Mouse (Mus musculus): ENCODE data around the gene Rbm20. TPM values are rescaled to one million over a fixed set of nuclear protein-coding genes. Genes with fewer than 3 reads are reported as not detected.

Gene Rbm20
- total and polyA plus RNA-seq, 3 experiments, result 0.36 to 2.6 (median 2.3) TPM

GRCm38 (mm10) chr19:53696655-53697054 is 19.5 kb downstream of the Rbm20 start:
- Histone ChIP-seq H3K36me3 (replicated peaks) (no peaks in the 10 kb centered on the region), H3K4me3 (ENCODE audit: low read depth, low read length) (no peak overlapping the region), H3K4me1 (ENCODE audit: insufficient read depth, low read depth, low read length) (no peaks in the 10 kb centered on the region), H3K9me3 (replicated peaks) (no peaks in the 10 kb centered on the region), H3K27me3 (ENCODE audit: insufficient read depth, low read length) (peaks cover 6% of the 10 kb centered on the region; the same call in 1 of the 2 replicates)
- ATAC-seq (ENCODE audit: extremely low read depth, insufficient number of reproducible peaks, low FRiP score, poor library complexity, severe bottlenecking) (no peak), DNase-seq (ENCODE audit: low spot score) (no peak)
- TF ChIP-seq TAL1 (conservative IDR thresholded peaks at IDR 0.05; ENCODE audit: low read depth, low read length) (no peak), POLR2AphosphoS5 (IDR thresholded peaks at IDR 0.05; ENCODE audit: insufficient replicate concordance, low read depth, low read length) (no peak), GATA2 (IDR thresholded peaks at IDR 0.05; ENCODE audit: borderline replicate concordance, low read depth, low read length) (no peak), GATA1 (IDR thresholded peaks at IDR 0.05; ENCODE audit: borderline replicate concordance, low read length) (no peak), CTCF (IDR thresholded peaks at IDR 0.05; ENCODE audit: low read depth, low read length) (no peak)

- Histone ChIP-seq H3K27me3 (ENCODE audit: insufficient read depth, low read length) (peaks cover 10% of the 10 kb centered on the region), H3K36me3 (replicated peaks) (no peaks in the 10 kb centered on the region), H3K4me1 (ENCODE audit: insufficient read depth, low read depth, low read length) (no peaks in the 10 kb centered on the region), H3K9me3 (replicated peaks) (no peaks in the 10 kb centered on the region), H3K4me3 (ENCODE audit: low read depth, low read length) (no peak overlapping the region)
- ATAC-seq (ENCODE audit: extremely low read depth, insufficient number of reproducible peaks, low FRiP score, poor library complexity, severe bottlenecking), result no peak
- no peak for DNase-seq (ENCODE audit: low spot score)
- TF ChIP-seq CTCF (IDR thresholded peaks at IDR 0.05; ENCODE audit: low read depth, low read length) (no peak), GATA1 (IDR thresholded peaks at IDR 0.05; ENCODE audit: borderline replicate concordance, low read length) (no peak), POLR2AphosphoS5 (IDR thresholded peaks at IDR 0.05; ENCODE audit: insufficient replicate concordance, low read depth, low read length) (no peak), TAL1 (conservative IDR thresholded peaks at IDR 0.05; ENCODE audit: low read depth, low read length) (no peak)
Measured at GRCm38 (mm10) chr19:53697376-53698126, 20.4 kb downstream of the Rbm20 start.

- no peak for ATAC-seq (ENCODE audit: extremely low read depth, insufficient number of reproducible peaks, low FRiP score, poor library complexity, severe bottlenecking)
Measured at GRCm38 (mm10) chr19:53699671-53700070, 22.6 kb downstream of the Rbm20 start.

GRCm38 (mm10) chr19:53701434-53701833 is 24.3 kb downstream of the Rbm20 start:
- H3K9me3 ChIP-seq (replicated peaks), result no peaks in the 10 kb centered on the region
- H3K4me3 ChIP-seq (ENCODE audit: low read depth, low read length), result no peak overlapping the region
- H3K4me1 ChIP-seq (ENCODE audit: insufficient read depth, low read depth, low read length), result no peaks in the 10 kb centered on the region
- no peaks in the 10 kb centered on the region for H3K36me3 ChIP-seq (replicated peaks)
- DNase-seq (ENCODE audit: low spot score), result no peak
- TF ChIP-seq CTCF (IDR thresholded peaks at IDR 0.05; ENCODE audit: low read depth, low read length), result no peak
- no peak for TF ChIP-seq POLR2AphosphoS5 (IDR thresholded peaks at IDR 0.05; ENCODE audit: insufficient replicate concordance, low read depth, low read length)
- TF ChIP-seq TAL1 (conservative IDR thresholded peaks at IDR 0.05; ENCODE audit: low read depth, low read length), result no peak
- no peak for ATAC-seq (ENCODE audit: extremely low read depth, insufficient number of reproducible peaks, low FRiP score, poor library complexity, severe bottlenecking)
- peaks cover 13% of the 10 kb centered on the region for H3K27me3 ChIP-seq (ENCODE audit: insufficient read depth, low read length)

More at GRCm38 (mm10) chr19:53699671-53700070, 22.6 kb downstream of the Rbm20 start:
- Histone ChIP-seq H3K36me3 (replicated peaks) (no peaks in the 10 kb centered on the region), H3K4me3 (ENCODE audit: low read depth, low read length) (no peak overlapping the region), H3K27me3 (ENCODE audit: insufficient read depth, low read length) (peaks cover 13% of the 10 kb centered on the region), H3K9me3 (replicated peaks) (no peaks in the 10 kb centered on the region), H3K4me1 (ENCODE audit: insufficient read depth, low read depth, low read length) (no peaks in the 10 kb centered on the region)
- no peak for TF ChIP-seq CTCF (IDR thresholded peaks at IDR 0.05; ENCODE audit: low read depth, low read length)
- TF ChIP-seq TAL1 (conservative IDR thresholded peaks at IDR 0.05; ENCODE audit: low read depth, low read length), result no peak
- no peak for TF ChIP-seq GATA1 (IDR thresholded peaks at IDR 0.05; ENCODE audit: borderline replicate concordance, low read length)
- TF ChIP-seq POLR2AphosphoS5 (IDR thresholded peaks at IDR 0.05; ENCODE audit: insufficient replicate concordance, low read depth, low read length), result no peak
- no peak for TF ChIP-seq GATA2 (IDR thresholded peaks at IDR 0.05; ENCODE audit: borderline replicate concordance, low read depth, low read length)
- DNase-seq (ENCODE audit: low spot score), result no peak

- Histone ChIP-seq H3K27me3 (ENCODE audit: insufficient read depth, low read length) (peaks cover 7% of the 10 kb centered on the region), H3K36me3 (replicated peaks) (no peaks in the 10 kb centered on the region), H3K9me3 (replicated peaks) (no peaks in the 10 kb centered on the region), H3K4me1 (ENCODE audit: insufficient read depth, low read depth, low read length) (no peaks in the 10 kb centered on the region), H3K4me3 (ENCODE audit: low read depth, low read length) (no peak overlapping the region)
- ATAC-seq (ENCODE audit: extremely low read depth, insufficient number of reproducible peaks, low FRiP score, poor library complexity, severe bottlenecking) (no peak), DNase-seq (ENCODE audit: low spot score) (no peak)
- no peak for TF ChIP-seq GATA1 (IDR thresholded peaks at IDR 0.05; ENCODE audit: borderline replicate concordance, low read length)
- no peak for TF ChIP-seq POLR2AphosphoS5 (IDR thresholded peaks at IDR 0.05; ENCODE audit: insufficient replicate concordance, low read depth, low read length)
- no peak for TF ChIP-seq CTCF (IDR thresholded peaks at IDR 0.05; ENCODE audit: low read depth, low read length)
- no peak for TF ChIP-seq TAL1 (conservative IDR thresholded peaks at IDR 0.05; ENCODE audit: low read depth, low read length)
- TF ChIP-seq GATA2 (IDR thresholded peaks at IDR 0.05; ENCODE audit: borderline replicate concordance, low read depth, low read length), result no peak
Measured at GRCm38 (mm10) chr19:53704895-53705823, 28.1 kb downstream of the Rbm20 start.

- H3K4me3 ChIP-seq (ENCODE audit: low read depth, low read length), result no peak overlapping the region
- no peaks in the 10 kb centered on the region for H3K9me3 ChIP-seq (replicated peaks)
- H3K27me3 ChIP-seq (ENCODE audit: insufficient read depth, low read length), result peaks cover 11% of the 10 kb centered on the region
- no peaks in the 10 kb centered on the region for H3K36me3 ChIP-seq (replicated peaks)
- ATAC-seq (ENCODE audit: extremely low read depth, insufficient number of reproducible peaks, low FRiP score, poor library complexity, severe bottlenecking), result no peak
- no peak for DNase-seq (ENCODE audit: low spot score)
- TF ChIP-seq TAL1 (conservative IDR thresholded peaks at IDR 0.05; ENCODE audit: low read depth, low read length), result no peak
- no peak for TF ChIP-seq GATA1 (IDR thresholded peaks at IDR 0.05; ENCODE audit: borderline replicate concordance, low read length)
- TF ChIP-seq CTCF (IDR thresholded peaks at IDR 0.05; ENCODE audit: low read depth, low read length), result no peak
- no peak for TF ChIP-seq POLR2AphosphoS5 (IDR thresholded peaks at IDR 0.05; ENCODE audit: insufficient replicate concordance, low read depth, low read length)
- no peak for TF ChIP-seq GATA2 (IDR thresholded peaks at IDR 0.05; ENCODE audit: borderline replicate concordance, low read depth, low read length)
- 0 out of 2 replicates have a peak, but pooled peaks cover 2% of the 10 kb centered on the region for H3K4me1 ChIP-seq (ENCODE audit: insufficient read depth, low read depth, low read length)
Measured at GRCm38 (mm10) chr19:53708401-53708800, 31.3 kb downstream of the Rbm20 start.

All from G1E (cell line).